Mouse (Mus musculus) liver, embryonic 16.5 days (tissue): ENCODE data around the gene Ffar3. TPM values are rescaled to one million over a fixed set of nuclear protein-coding genes. Genes with fewer than 3 reads are reported as not detected.

Source experiments
- ATAC-seq: fragments of 200-750 bp; cut with Nextera tagmentation; 2 replicates; pipeline ENCODE4 v1.8.0; 2017; ENCODE audit warnings: low read depth, mild to moderate bottlenecking, moderate number of reproducible peaks, moderate library complexity
- H3K27ac ChIP-seq: fragments of 300-500 bp; sonication (generic); 2 replicates; pipeline ENCODE4 v1.5.1; 2014; ENCODE audit warnings: mild to moderate bottlenecking, low read length
- H3K27me3 ChIP-seq: fragments of 300-500 bp; sonication (generic); 2 replicates; pipeline ENCODE4 v1.6.1; 2014; ENCODE audit warnings: low read depth, low read length, mixed read lengths; ENCODE audit not compliant: control insufficient read depth, insufficient read depth
- H3K36me3 ChIP-seq: fragments of 300-500 bp; sonication (generic); 2 replicates; pipeline ENCODE4 v1.6.1; 2014; ENCODE audit warnings: mild to moderate bottlenecking; ENCODE audit not compliant: control insufficient read depth, insufficient read depth
- H3K4me1 ChIP-seq: fragments of 300-500 bp; sonication (generic); 2 replicates; pipeline ENCODE4 v1.6.1; 2014; ENCODE audit warnings: low read depth, low read length, mixed read lengths; ENCODE audit not compliant: control insufficient read depth
- H3K4me2 ChIP-seq: fragments of 300-500 bp; sonication (generic); 2 replicates; pipeline ENCODE4 v1.6.1; 2014; ENCODE audit warnings: low read depth, low read length, mixed read lengths
- H3K4me3 ChIP-seq: fragments of 300-500 bp; sonication (generic); 2 replicates; pipeline ENCODE4 v1.5.1; 2014; ENCODE audit warnings: low read depth, mild to moderate bottlenecking, low read length
- H3K9ac ChIP-seq: fragments of 300-500 bp; sonication (generic); 2 replicates; pipeline ENCODE4 v1.6.1; 2014; ENCODE audit warnings: low read depth, low read length
- H3K9me3 ChIP-seq: fragments of 300-500 bp; sonication (generic); replicated peaks from 2 replicates; pipeline ENCODE4 v1.6.1; 2016; ENCODE audit warnings: low read length; ENCODE audit not compliant: control insufficient read depth
- WGBS: fragments of 180-500 bp; shearing (Covaris S2); extraction: QIAGEN DNeasy Blood & Tissue Kit; methylation state at CpG from one replicate; pipeline ENCODE4 v1.1.7; 2014; ENCODE audit not compliant: insufficient replicate concordance; 5-methylcytosine and 5-hydroxymethylcytosine counted together
- polyA plus RNA-seq: library from polyadenylated mRNA; unstranded; fragments of >200 nt; fragmentation: Nextera tagmentation; extraction: Ambion mirVana; gene quantifications from 2 replicates; pipeline ENCODE4 v1.2.1, GENCODE M21; 2015

The Ffar3 gene
- polyA plus RNA-seq, 1 experiment from 2014 or later = not detected

DNA sequence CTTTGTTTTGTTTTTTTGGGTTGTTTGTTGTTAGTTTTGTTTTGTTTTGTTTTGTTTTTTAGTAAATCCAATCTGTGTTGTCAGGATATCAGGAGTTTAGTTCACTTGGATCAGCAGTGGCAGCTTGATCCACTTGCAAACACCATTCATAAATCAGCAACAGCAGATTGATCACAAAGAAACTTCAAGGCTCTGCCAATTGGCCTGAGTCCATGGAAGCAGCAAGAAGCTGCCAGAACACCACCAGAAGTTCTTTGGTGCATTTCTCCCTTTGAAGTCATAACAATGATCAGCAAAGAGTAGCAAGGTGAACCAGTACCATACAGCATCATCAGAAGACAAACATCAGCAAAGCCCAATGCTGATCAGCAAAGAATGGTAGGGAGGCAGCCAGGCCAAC lies 28.1 kb upstream of the Ffar3 start:
- no peaks in the 10 kb centered on the region for H3K9me3 ChIP-seq
- H3K27me3 ChIP-seq = no peaks in the 10 kb centered on the region
- H3K4me1 ChIP-seq = no peaks in the 10 kb centered on the region
- H3K36me3 ChIP-seq = no peaks in the 10 kb centered on the region
- H3K4me2 ChIP-seq = no peak overlapping the region
- H3K27ac ChIP-seq = no peak overlapping the region
- ATAC-seq = no peak
- H3K9ac ChIP-seq = no peak overlapping the region
- H3K4me3 ChIP-seq = no peak overlapping the region

GRCm38 (mm10) chr7:30881367-30881766 lies 25.4 kb upstream of the Ffar3 start:
- H3K4me1 ChIP-seq = no peaks in the 10 kb centered on the region
- no peaks in the 10 kb centered on the region for H3K27me3 ChIP-seq
- no peak overlapping the region for H3K9ac ChIP-seq
- no peak overlapping the region for H3K4me3 ChIP-seq
- H3K27ac ChIP-seq = no peak overlapping the region
- H3K9me3 ChIP-seq = no peaks in the 10 kb centered on the region
- no peak overlapping the region for H3K4me2 ChIP-seq
- H3K36me3 ChIP-seq = no peaks in the 10 kb centered on the region
- 59% methylated on average over 3 of the region's 3 CpGs for WGBS
- no peak for ATAC-seq

GRCm38 (mm10) chr7:30880176-30880575 lies 24.2 kb upstream of the Ffar3 start, which contains the start of gene Cd22:
Cd22 (minus strand) TSS chr7:30880342.
- WGBS = 23% methylated on average over 7 of the region's 7 CpGs
- H3K36me3 ChIP-seq = no peaks in the 10 kb centered on the region
- H3K4me1 ChIP-seq = no peaks in the 10 kb centered on the region
- no peak within 1 kb of the TSS for H3K9ac ChIP-seq
- H3K4me2 ChIP-seq = no peak within 1 kb of the TSS
- ATAC-seq = no peak
- no peaks in the 10 kb centered on the region for H3K27me3 ChIP-seq
- no peak within 1 kb of the TSS for H3K4me3 ChIP-seq
- no peak within 1 kb of the TSS for H3K27ac ChIP-seq
- H3K9me3 ChIP-seq = no peaks in the 10 kb centered on the region

GRCm38 (mm10) chr7:30878950-30879349 lies 23.0 kb upstream of the Ffar3 start:
- Histone ChIP-seq H3K4me1 (no peaks in the 10 kb centered on the region), H3K4me2 (no peak overlapping the region), H3K27me3 (no peaks in the 10 kb centered on the region), H3K9ac (no peak overlapping the region), H3K4me3 (no peak overlapping the region), H3K36me3 (no peaks in the 10 kb centered on the region), H3K9me3 (no peaks in the 10 kb centered on the region), H3K27ac (no peak overlapping the region)
- 58% methylated on average over 6 of the region's 6 CpGs for WGBS
- no peak for ATAC-seq

DNA sequence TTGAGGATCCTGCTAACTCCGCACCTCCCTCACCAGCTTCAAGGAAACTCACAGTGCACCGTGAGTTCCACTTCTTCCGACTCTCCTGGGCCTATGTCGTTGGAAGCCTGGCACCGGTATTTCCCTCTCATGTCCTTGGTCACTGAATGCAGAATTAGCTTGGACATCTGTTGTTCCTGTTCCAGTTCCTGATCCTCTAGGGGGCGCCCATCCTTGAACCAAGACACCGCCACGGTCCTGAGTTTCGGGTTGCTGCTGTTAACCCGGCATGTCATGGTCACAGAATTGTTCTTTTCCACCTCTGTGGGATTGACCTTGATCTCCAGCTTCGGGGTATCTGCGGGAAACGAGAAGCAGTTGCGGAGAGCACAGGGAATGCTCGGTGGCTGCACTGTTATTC lies 17.1 kb upstream of the Ffar3 start:
- H3K9ac ChIP-seq = no peak overlapping the region
- no peaks in the 10 kb centered on the region for H3K4me1 ChIP-seq
- ATAC-seq = no peak
- H3K36me3 ChIP-seq = no peaks in the 10 kb centered on the region
- 13% methylated on average over 15 of the region's 15 CpGs for WGBS
- H3K9me3 ChIP-seq = no peaks in the 10 kb centered on the region
- H3K4me2 ChIP-seq = no peak overlapping the region
- no peaks in the 10 kb centered on the region for H3K27me3 ChIP-seq
- no peak overlapping the region for H3K27ac ChIP-seq
- H3K4me3 ChIP-seq = no peak overlapping the region

GRCm38 (mm10) chr7:30863386-30863785 lies 7.4 kb upstream of the Ffar3 start:
- 50% methylated on average over 8 of the region's 8 CpGs for WGBS
- no peak overlapping the region for H3K27ac ChIP-seq

DNA sequence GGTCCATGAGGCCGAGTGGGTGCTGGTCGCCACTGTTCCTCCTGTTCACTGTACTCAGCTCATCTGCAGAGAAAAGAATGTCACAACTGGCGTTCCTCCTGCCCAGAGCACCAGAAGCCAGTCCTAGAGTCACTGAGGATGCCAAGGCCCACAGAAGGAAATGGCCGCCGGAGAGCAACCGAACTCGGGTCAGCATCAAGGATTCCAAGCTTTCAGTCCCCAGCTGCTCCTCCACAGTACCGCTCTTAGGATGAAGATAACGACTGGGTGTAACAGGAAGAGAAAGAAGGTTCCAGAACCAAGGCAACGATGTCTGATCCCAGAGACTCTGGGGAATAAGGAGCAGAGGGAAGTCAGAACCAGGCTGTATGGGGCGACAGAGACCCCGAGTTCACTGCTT lies 5.5 kb upstream of the Ffar3 start, which contains the start of gene Ffar1:
TSS of gene Ffar1 (minus strand) at position 101 of the 400 bp plus-strand sequence.
- Histone ChIP-seq H3K27ac (no peak within 1 kb of the TSS), H3K36me3 (no peaks in the 10 kb centered on the region), H3K4me3 (no peak within 1 kb of the TSS), H3K4me2 (no peak within 1 kb of the TSS), H3K27me3 (no peaks in the 10 kb centered on the region), H3K9me3 (no peaks in the 10 kb centered on the region), H3K4me1 (no peaks in the 10 kb centered on the region), H3K9ac (no peak within 1 kb of the TSS)
- 68% methylated on average over 12 of the region's 12 CpGs for WGBS
- ATAC-seq = no peak

More at GRCm38 (mm10) chr7:30863386-30863785, 7.4 kb upstream of the Ffar3 start:
- Histone ChIP-seq H3K4me1 (no peaks in the 10 kb centered on the region), H3K27me3 (no peaks in the 10 kb centered on the region), H3K36me3 (no peaks in the 10 kb centered on the region), H3K4me2 (no peak overlapping the region), H3K4me3 (no peak overlapping the region), H3K9me3 (no peaks in the 10 kb centered on the region), H3K9ac (no peak overlapping the region)
- no peak for ATAC-seq

GRCm38 (mm10) chr7:30859635-30860402 lies 3.8 kb upstream of the Ffar3 start:
- H3K4me3 ChIP-seq = no peak overlapping the region
- no peaks in the 10 kb centered on the region for H3K36me3 ChIP-seq
- 6% methylated on average over 15 of the region's 16 CpGs for WGBS

DNA sequence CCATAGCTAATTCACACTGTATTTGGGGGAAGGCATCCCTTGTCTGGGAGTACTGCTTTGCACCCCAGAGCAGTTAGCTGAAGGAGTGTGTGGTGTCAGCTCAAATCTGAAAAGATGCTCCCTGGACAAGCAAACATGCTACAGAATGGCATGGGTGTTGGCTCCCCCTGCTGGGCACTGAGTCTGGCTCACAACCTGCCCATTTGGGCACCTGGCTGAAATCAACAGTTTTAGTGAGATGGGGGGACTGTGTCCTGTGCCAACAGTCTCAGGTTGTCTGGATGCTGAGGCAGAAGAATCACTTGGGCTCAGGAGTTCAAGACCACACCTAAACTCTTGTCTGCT lies 3.3 kb upstream of the Ffar3 start:
- H3K27me3 ChIP-seq = no peaks in the 10 kb centered on the region
- H3K9me3 ChIP-seq = no peaks in the 10 kb centered on the region
- no peak overlapping the region for H3K4me2 ChIP-seq
- no peak overlapping the region for H3K4me3 ChIP-seq
- no peak overlapping the region for H3K27ac ChIP-seq
- no peaks in the 10 kb centered on the region for H3K4me1 ChIP-seq
- no peaks in the 10 kb centered on the region for H3K36me3 ChIP-seq
- no peak for ATAC-seq
- no peak overlapping the region for H3K9ac ChIP-seq

More at GRCm38 (mm10) chr7:30859635-30860402, 3.8 kb upstream of the Ffar3 start:
- Histone ChIP-seq H3K9me3 (no peaks in the 10 kb centered on the region), H3K27ac (no peak overlapping the region), H3K9ac (no peak overlapping the region), H3K27me3 (no peaks in the 10 kb centered on the region), H3K4me2 (no peak overlapping the region), H3K4me1 (no peaks in the 10 kb centered on the region)
- no peak for ATAC-seq
